Mouse (Mus musculus) cortical plate, adult 2 months (tissue): ENCODE measurements around the gene Snrnp25.

ENCODE experiments used
- CTCF ChIP-seq: fragments of 200-500 bp; IDR thresholded peaks from 2 replicates; pipeline ENCODE4 v1.5.1; 2011; ENCODE audit warnings: mild to moderate bottlenecking, control low read depth, low read length; ENCODE audit not compliant: insufficient read depth; ENCODE audit errors: extremely low read depth
- POLR2A ChIP-seq: fragments of 200-500 bp; IDR thresholded peaks from 2 replicates; pipeline ENCODE4 v1.6.1; 2011; ENCODE audit warnings: mild to moderate bottlenecking, low read length, control low read depth; ENCODE audit not compliant: insufficient read depth; ENCODE audit errors: extremely low read depth

- TF ChIP-seq CTCF = no peak
- no peak for TF ChIP-seq POLR2A
Observed at GRCm38 (mm10) chr11:32256566-32256965, 51.4 kb downstream of the Snrnp25 start.
